Comparison of ENCODE assay signal across 8 mouse cellular contexts in genomic region chr17:55956591-55956990, GRCm38 (mm10). TPM values are rescaled to one million over a fixed set of nuclear protein-coding genes. Genes with fewer than 3 reads are reported as not detected.
DNase-seq lines count a peak whose midpoint lies in the region; ATAC-seq lines count a peak whose summit lies in the region.

No protein-coding gene starts in this region.

- no peak overlapping the region for H3K27ac ChIP-seq in kidney, embryonic 14.5 days (ENCODE audit: low read depth, low read length)
- H3K27ac ChIP-seq in embryonic facial prominence, embryonic 10.5 days (replicated peaks), result 0 out of 2 replicates have a peak overlapping the region, but pooled peaks have one; percentile 58
- H3K27ac ChIP-seq in hindbrain, embryonic 11.5 days (ENCODE audit: low read depth, low read length), result no peak overlapping the region
- no peak overlapping the region for H3K27ac ChIP-seq in midbrain, embryonic 10.5 days (replicated peaks)

- no peaks in the 10 kb centered on the region for H3K9me3 ChIP-seq in kidney, embryonic 14.5 days (ENCODE audit: control insufficient read depth, low read length)
- no peaks in the 10 kb centered on the region for H3K9me3 ChIP-seq in embryonic facial prominence, embryonic 10.5 days
- no peaks in the 10 kb centered on the region for H3K9me3 ChIP-seq in hindbrain, embryonic 11.5 days (ENCODE audit: control insufficient read depth, low read length)
- H3K9me3 ChIP-seq in midbrain, embryonic 10.5 days (replicated peaks), result no peaks in the 10 kb centered on the region

- WGBS in kidney, embryonic 14.5 days, result 45% methylated on average over 6 of the region's 6 CpGs
- WGBS in embryonic facial prominence, embryonic 10.5 days, result 40% methylated on average over 6 of the region's 6 CpGs
- WGBS in hindbrain, embryonic 11.5 days, result 36% methylated on average over 6 of the region's 6 CpGs
- 37% methylated on average over 6 of the region's 6 CpGs for WGBS in midbrain, embryonic 10.5 days

- no peak for DNase-seq in kidney, postnatal 25 days
- no peak for DNase-seq in embryonic facial prominence, embryonic 10.5 days (ENCODE audit: low spot score)
- no peak for DNase-seq in hindbrain, embryonic 11.5 days (ENCODE audit: low spot score)
- no peak for DNase-seq in midbrain, embryonic 10.5 days (ENCODE audit: low spot score)
- DNase-seq in cerebellum, postnatal 14 days, result no peak
- DNase-seq in left cerebral cortex, adult 8-10 months (ENCODE audit: low spot score in 2 of 2), result no peak
- DNase-seq in urinary bladder, postnatal 25 days (ENCODE audit: low spot score), result no peak

- H3K4me3 ChIP-seq in kidney, embryonic 14.5 days (ENCODE audit: low read length), result peak overlapping the region; percentile 42; the same call in 1 of the 2 replicates
- peak overlapping the region; percentile 67 for H3K4me3 ChIP-seq in embryonic facial prominence, embryonic 10.5 days
- H3K4me3 ChIP-seq in hindbrain, embryonic 11.5 days (ENCODE audit: low read depth, low read length), result peak overlapping the region; percentile 36
- H3K4me3 ChIP-seq in midbrain, embryonic 10.5 days, result peak overlapping the region; percentile 64

- peak overlapping the region; percentile 61 for H3K4me2 ChIP-seq in kidney, embryonic 14.5 days (replicated peaks; ENCODE audit: low read depth, low read length)
- H3K4me2 ChIP-seq in hindbrain, embryonic 11.5 days (replicated peaks; ENCODE audit: low read depth, low read length), result peak overlapping the region; percentile 65

- no peak for ATAC-seq in kidney, embryonic 14.5 days (ENCODE audit: low FRiP score, low TSS enrichment)
- 0 out of 2 replicates have a peak, but pooled peaks have one; percentile 1 for ATAC-seq in hindbrain, embryonic 11.5 days (ENCODE audit: low FRiP score)

- H3K9ac ChIP-seq in kidney, embryonic 14.5 days (ENCODE audit: low read depth, low read length), result no peak overlapping the region
- no peak overlapping the region for H3K9ac ChIP-seq in hindbrain, embryonic 11.5 days (ENCODE audit: low read depth, low read length)

- H3K36me3 ChIP-seq in kidney, embryonic 14.5 days (ENCODE audit: control insufficient read depth, insufficient read depth, low read length), result peaks cover 10% of the 10 kb centered on the region; the same call in 1 of the 2 replicates
- peaks cover 12% of the 10 kb centered on the region for H3K36me3 ChIP-seq in embryonic facial prominence, embryonic 10.5 days (replicated peaks)
- peaks cover 3% of the 10 kb centered on the region; the same call in 1 of the 2 replicates for H3K36me3 ChIP-seq in hindbrain, embryonic 11.5 days (ENCODE audit: control insufficient read depth, insufficient read depth, low read length)
- H3K36me3 ChIP-seq in midbrain, embryonic 10.5 days, result peaks cover 11% of the 10 kb centered on the region

- H3K4me1 ChIP-seq in kidney, embryonic 14.5 days (ENCODE audit: control insufficient read depth, insufficient read depth, low read length), result 0 out of 2 replicates have a peak, but pooled peaks cover 9% of the 10 kb centered on the region
- H3K4me1 ChIP-seq in embryonic facial prominence, embryonic 10.5 days, result peaks cover 33% of the 10 kb centered on the region
- H3K4me1 ChIP-seq in hindbrain, embryonic 11.5 days (replicated peaks; ENCODE audit: control insufficient read depth, insufficient read depth, low read length), result peaks cover 5% of the 10 kb centered on the region
- H3K4me1 ChIP-seq in midbrain, embryonic 10.5 days, result peaks cover 40% of the 10 kb centered on the region

- no peaks in the 10 kb centered on the region for H3K27me3 ChIP-seq in kidney, embryonic 14.5 days (ENCODE audit: control insufficient read depth, insufficient read depth, low read length)
- peaks cover 25% of the 10 kb centered on the region for H3K27me3 ChIP-seq in embryonic facial prominence, embryonic 10.5 days (replicated peaks; ENCODE audit: low read depth, poor library complexity, severe bottlenecking)
- H3K27me3 ChIP-seq in hindbrain, embryonic 11.5 days (ENCODE audit: control insufficient read depth, insufficient read depth, low read length), result no peaks in the 10 kb centered on the region
- peaks cover 17% of the 10 kb centered on the region for H3K27me3 ChIP-seq in midbrain, embryonic 10.5 days (ENCODE audit: low read depth, poor library complexity, severe bottlenecking)

RNA-seq across cellular contexts. Expression of gene Yju2, which starts 2.3 kb away (rescaled TPM):
- 24.3 and 27.9 TPM in 2 replicates for polyA plus RNA-seq in kidney, embryonic 14.5 days (2014; fragmentation: Nextera tagmentation; extraction: Ambion mirVana)
- 28.7 and 32.0 TPM in 2 replicates for polyA plus RNA-seq in embryonic facial prominence, embryonic 10.5 days (2016; fragmentation: Nextera tagmentation; extraction: Ambion mirVana)
- 21.3 and 22.4 TPM in 2 replicates for polyA plus RNA-seq in hindbrain, embryonic 11.5 days (2014; fragmentation: Nextera tagmentation; extraction: Ambion mirVana)
- 31.0 and 34.0 TPM in 2 replicates for polyA plus RNA-seq in midbrain, embryonic 10.5 days (2016; fragmentation: Nextera tagmentation; extraction: Ambion mirVana)
- 10 to 100 TPM; 12.9 to 16.9 (median 15.0) TPM for total RNA-seq in left cerebral cortex, adult 8-10 months (2022)

RNA-seq across cellular contexts. Expression of gene Ebi3, which starts 4.2 kb away (rescaled TPM):
- polyA plus RNA-seq in kidney, embryonic 14.5 days (2014; fragmentation: Nextera tagmentation; extraction: Ambion mirVana), result 2.0 and 2.2 TPM in 2 replicates
- polyA plus RNA-seq in embryonic facial prominence, embryonic 10.5 days (2016; fragmentation: Nextera tagmentation; extraction: Ambion mirVana), result 0.98 and 1.4 TPM in 2 replicates
- 2.2 and 3.1 TPM in 2 replicates for polyA plus RNA-seq in hindbrain, embryonic 11.5 days (2014; fragmentation: Nextera tagmentation; extraction: Ambion mirVana)
- 2.1 and 2.3 TPM in 2 replicates for polyA plus RNA-seq in midbrain, embryonic 10.5 days (2016; fragmentation: Nextera tagmentation; extraction: Ambion mirVana)
- 1 to 10 TPM; 1.1 to 2.5 (median 1.7) TPM for total RNA-seq in left cerebral cortex, adult 8-10 months (2022)

RNA-seq across cellular contexts. Expression of gene Zfp119b, which starts 7.3 kb away (rescaled TPM):
- 6.8 and 6.9 TPM in 2 replicates for polyA plus RNA-seq in kidney, embryonic 14.5 days (2014; fragmentation: Nextera tagmentation; extraction: Ambion mirVana)
- polyA plus RNA-seq in embryonic facial prominence, embryonic 10.5 days (2016; fragmentation: Nextera tagmentation; extraction: Ambion mirVana), result 4.1 and 4.7 TPM in 2 replicates
- polyA plus RNA-seq in hindbrain, embryonic 11.5 days (2014; fragmentation: Nextera tagmentation; extraction: Ambion mirVana), result 6.3 and 6.7 TPM in 2 replicates
- 5.4 and 5.8 TPM in 2 replicates for polyA plus RNA-seq in midbrain, embryonic 10.5 days (2016; fragmentation: Nextera tagmentation; extraction: Ambion mirVana)
- total RNA-seq in left cerebral cortex, adult 8-10 months (2022), result 1 to 10 TPM; 3.5 to 5.2 (median 4.0) TPM

RNA-seq across cellular contexts. Expression of gene Shd, which starts 13.7 kb away (rescaled TPM):
- polyA plus RNA-seq in kidney, embryonic 14.5 days (2014; fragmentation: Nextera tagmentation; extraction: Ambion mirVana), result 22.3 and 27.0 TPM in 2 replicates
- polyA plus RNA-seq in embryonic facial prominence, embryonic 10.5 days (2016; fragmentation: Nextera tagmentation; extraction: Ambion mirVana), result 32.8 and 39.1 TPM in 2 replicates
- polyA plus RNA-seq in hindbrain, embryonic 11.5 days (2014; fragmentation: Nextera tagmentation; extraction: Ambion mirVana), result 95.2 and 102 TPM in 2 replicates
- 68.4 and 103 TPM in 2 replicates for polyA plus RNA-seq in midbrain, embryonic 10.5 days (2016; fragmentation: Nextera tagmentation; extraction: Ambion mirVana)
- 10 to 100 TPM; 34.8 to 38.9 (median 37.7) TPM for total RNA-seq in left cerebral cortex, adult 8-10 months (2022)

RNA-seq across cellular contexts. Expression of gene Fsd1, which starts 29.7 kb away (rescaled TPM):
- polyA plus RNA-seq in kidney, embryonic 14.5 days (2014; fragmentation: Nextera tagmentation; extraction: Ambion mirVana), result 20.7 and 25.7 TPM in 2 replicates
- polyA plus RNA-seq in embryonic facial prominence, embryonic 10.5 days (2016; fragmentation: Nextera tagmentation; extraction: Ambion mirVana), result 63.3 and 69.4 TPM in 2 replicates
- 65.0 and 66.5 TPM in 2 replicates for polyA plus RNA-seq in hindbrain, embryonic 11.5 days (2014; fragmentation: Nextera tagmentation; extraction: Ambion mirVana)
- 78.4 and 95.0 TPM in 2 replicates for polyA plus RNA-seq in midbrain, embryonic 10.5 days (2016; fragmentation: Nextera tagmentation; extraction: Ambion mirVana)
- total RNA-seq in left cerebral cortex, adult 8-10 months (2022), result 10 to 100 TPM; 73.6 to 91.7 (median 81.2) TPM
